Mouse (Mus musculus): ENCODE data around the gene Letm1. TPM values are rescaled to one million over a fixed set of nuclear protein-coding genes. Genes with fewer than 3 reads are reported as not detected.

Letm1 gene
- polyA plus RNA-seq, 1 experiment from 2014 or later, result 44.7 TPM

DNA sequence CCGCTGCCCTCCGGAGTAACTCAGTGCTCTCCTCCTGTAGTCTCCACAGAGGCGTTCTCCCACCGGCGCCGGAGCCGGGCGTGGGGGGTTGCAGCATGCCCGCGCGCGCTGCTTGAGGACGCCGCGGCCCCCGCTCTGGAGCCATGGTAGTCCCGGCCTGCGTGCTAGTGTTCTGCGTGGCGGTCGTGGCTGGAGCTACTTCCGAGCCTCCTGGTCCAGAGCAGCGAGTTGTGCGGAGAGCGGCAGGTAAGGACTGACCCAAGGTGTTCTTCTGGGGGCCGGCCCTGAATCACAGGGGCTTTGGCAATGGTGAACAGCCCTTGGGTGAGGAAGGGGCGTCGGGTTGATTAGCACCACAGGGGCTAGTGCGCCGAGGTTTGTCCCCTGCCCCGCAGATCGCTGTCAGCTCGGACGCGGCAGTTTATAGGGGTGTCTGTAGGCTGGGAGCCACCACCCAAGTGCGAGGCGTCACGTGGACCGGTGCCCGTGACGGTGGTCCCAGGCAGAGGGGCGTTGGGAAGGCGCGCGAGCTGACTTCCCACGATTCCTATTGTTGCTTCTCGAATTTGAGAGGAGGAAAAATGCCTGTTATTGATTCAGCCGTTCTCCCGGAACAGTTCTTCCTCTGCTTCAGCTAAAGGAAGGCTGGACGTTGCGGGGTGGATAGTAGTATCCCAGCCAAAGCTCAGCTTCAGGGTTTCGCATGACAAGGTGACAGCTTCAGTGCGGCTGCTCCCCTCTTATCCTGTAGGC lies 60.2 kb downstream of the Letm1 start:
- Histone ChIP-seq H3K4me2 (peak overlapping the region; percentile 96), H3K27ac (peak overlapping the region; percentile 82), H3K9me3 (no peaks in the 10 kb centered on the region), H3K9ac (peak overlapping the region; percentile 73), H3K36me3 (no peaks in the 10 kb centered on the region), H3K27me3 (replicated peaks) (peaks cover 5% of the 10 kb centered on the region; the same call in 1 of the 2 replicates), H3K4me1 (peaks cover 36% of the 10 kb centered on the region), H3K4me3 (replicated peaks) (peak overlapping the region; percentile 78)
- under 1% methylated on average over 53 of the region's 53 CpGs for WGBS
- no peak; the same call in 1 of the 2 replicates for ATAC-seq (ENCODE audit: insufficient read depth, low FRiP score, low read depth)

DNA sequence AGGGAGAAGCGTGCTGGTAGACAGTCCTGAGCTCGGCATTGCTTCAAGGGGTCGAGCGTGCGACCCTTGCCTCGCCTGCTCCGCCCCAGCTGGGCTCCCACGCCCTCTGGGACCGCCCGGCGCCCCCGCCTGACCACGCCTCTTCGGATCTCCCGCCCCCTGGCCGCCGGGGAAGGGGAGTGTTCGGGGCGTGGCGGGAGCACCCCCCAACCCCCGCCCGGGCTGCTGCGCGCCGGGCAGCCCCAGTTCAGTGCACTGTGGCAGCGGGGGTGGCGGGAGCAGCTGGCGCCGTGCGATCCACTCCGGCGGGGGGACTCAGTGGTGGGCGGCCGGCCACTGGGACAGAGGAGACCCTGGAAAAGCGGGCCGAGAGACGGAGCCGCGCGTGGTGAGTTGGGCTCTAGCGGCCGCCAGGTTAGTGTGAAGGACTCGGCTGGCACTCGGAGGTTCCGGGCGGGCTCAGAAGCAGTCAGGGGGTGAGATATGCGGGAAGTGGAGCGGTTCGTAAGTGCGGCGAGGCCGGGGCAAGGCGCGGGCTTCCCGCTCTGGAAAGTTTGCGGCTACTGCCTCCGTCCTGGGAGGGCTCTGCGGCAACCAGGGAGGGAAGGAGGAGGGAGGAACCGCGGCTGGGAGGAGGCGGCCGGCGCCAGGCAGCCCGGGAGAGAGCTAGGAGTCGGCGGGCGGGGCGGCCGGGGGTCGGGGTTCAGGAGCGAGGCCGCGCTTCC lies 60.9 kb downstream of the Letm1 start, which contains the start of gene Fgfr3:
Gene Fgfr3, plus strand, starts transcription at position 134 of the 725 bp plus-strand sequence.
- peaks cover 5% of the 10 kb centered on the region; the same call in 1 of the 2 replicates for H3K27me3 ChIP-seq (replicated peaks)
- peaks cover 36% of the 10 kb centered on the region for H3K4me1 ChIP-seq
- H3K9ac ChIP-seq, result peak within 1 kb of the TSS; percentile 73
- no peaks in the 10 kb centered on the region for H3K9me3 ChIP-seq
- under 1% methylated on average over 71 of the region's 73 CpGs for WGBS
- H3K36me3 ChIP-seq, result no peaks in the 10 kb centered on the region
- H3K4me3 ChIP-seq (replicated peaks), result peak within 1 kb of the TSS; percentile 78
- ATAC-seq (ENCODE audit: insufficient read depth, low FRiP score, low read depth), result peak; percentile 75
- peak within 1 kb of the TSS; percentile 96 for H3K4me2 ChIP-seq
- H3K27ac ChIP-seq, result peak within 1 kb of the TSS; percentile 82

DNA sequence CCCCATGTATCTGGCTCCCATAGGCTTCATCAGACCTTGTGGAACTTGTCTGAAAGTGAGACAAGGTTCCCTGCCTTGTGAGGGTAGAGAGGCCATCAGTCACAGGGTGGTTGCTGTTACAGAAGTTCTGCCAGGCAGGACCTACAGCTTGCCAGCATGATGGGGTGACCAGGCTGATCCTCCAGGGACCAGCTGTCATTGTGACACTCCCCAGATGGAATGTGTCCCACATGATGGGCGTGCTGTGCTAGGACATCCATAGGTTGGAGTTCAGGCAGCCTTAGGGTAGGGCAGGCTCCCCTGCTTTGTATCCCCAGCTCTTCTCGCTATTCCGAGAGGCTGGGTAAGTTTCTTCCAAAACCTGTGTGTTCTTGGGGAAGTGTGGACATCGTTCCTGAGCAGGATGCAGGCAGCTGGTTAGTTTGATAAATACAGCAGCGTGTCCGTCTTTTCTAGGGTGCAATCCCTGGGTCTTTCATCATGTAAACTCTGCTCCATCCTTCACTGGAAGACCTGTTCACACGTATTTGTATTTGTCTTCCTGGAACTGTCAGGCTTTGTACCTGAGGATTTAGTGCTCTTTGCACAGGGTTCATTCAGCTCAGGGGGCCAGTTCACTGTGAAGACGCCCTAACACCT lies 61.6 kb downstream of the Letm1 start:
- H3K4me1 ChIP-seq, result peaks cover 34% of the 10 kb centered on the region
- peak overlapping the region; percentile 78 for H3K4me3 ChIP-seq (replicated peaks)
- 11% methylated on average over 8 of the region's 8 CpGs for WGBS
- no peaks in the 10 kb centered on the region for H3K9me3 ChIP-seq
- no peaks in the 10 kb centered on the region for H3K36me3 ChIP-seq
- H3K9ac ChIP-seq, result no peak overlapping the region
- H3K27me3 ChIP-seq (replicated peaks), result peaks cover 5% of the 10 kb centered on the region; the same call in 1 of the 2 replicates
- H3K27ac ChIP-seq, result peak overlapping the region; percentile 82
- peak overlapping the region; percentile 96 for H3K4me2 ChIP-seq
- no peak; the same call in 1 of the 2 replicates for ATAC-seq (ENCODE audit: insufficient read depth, low FRiP score, low read depth)

DNA sequence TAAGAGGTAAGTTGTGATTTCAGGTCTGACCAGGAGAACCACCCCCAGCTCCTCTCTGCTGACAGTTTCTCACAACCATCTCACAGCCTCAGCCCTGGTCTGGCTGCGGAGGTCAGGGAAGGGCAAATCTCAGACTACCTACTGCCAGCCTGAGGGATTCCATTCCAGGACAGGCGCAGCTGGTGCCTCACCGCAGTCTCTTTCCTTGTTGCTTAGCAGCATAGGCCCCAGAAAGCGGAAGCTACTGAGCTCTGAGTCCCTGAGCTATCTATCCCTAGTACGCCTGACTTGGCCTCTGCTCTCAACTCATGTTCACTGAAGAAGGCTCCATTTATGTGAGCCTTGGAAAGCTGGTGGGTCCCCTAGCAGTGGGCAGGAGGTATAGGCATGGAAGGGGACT lies 64.2 kb downstream of the Letm1 start:
- H3K4me2 ChIP-seq, result no peak overlapping the region
- no peak overlapping the region for H3K9ac ChIP-seq
- WGBS, result 78% methylated on average over 5 of the region's 5 CpGs
- H3K4me1 ChIP-seq, result peaks cover 23% of the 10 kb centered on the region
- no peak overlapping the region for H3K27ac ChIP-seq
- H3K4me3 ChIP-seq (replicated peaks), result no peak overlapping the region
- no peak for ATAC-seq (ENCODE audit: insufficient read depth, low FRiP score, low read depth)
- H3K36me3 ChIP-seq, result no peaks in the 10 kb centered on the region
- H3K9me3 ChIP-seq, result no peaks in the 10 kb centered on the region
- no peaks in the 10 kb centered on the region for H3K27me3 ChIP-seq (replicated peaks)

GRCm38 (mm10) chr5:33716467-33716866 lies 66.2 kb downstream of the Letm1 start:
- H3K9ac ChIP-seq, result no peak overlapping the region
- peak; percentile 72 for ATAC-seq (ENCODE audit: insufficient read depth, low FRiP score, low read depth)
- 73% methylated on average over 6 of the region's 6 CpGs for WGBS

DNA sequence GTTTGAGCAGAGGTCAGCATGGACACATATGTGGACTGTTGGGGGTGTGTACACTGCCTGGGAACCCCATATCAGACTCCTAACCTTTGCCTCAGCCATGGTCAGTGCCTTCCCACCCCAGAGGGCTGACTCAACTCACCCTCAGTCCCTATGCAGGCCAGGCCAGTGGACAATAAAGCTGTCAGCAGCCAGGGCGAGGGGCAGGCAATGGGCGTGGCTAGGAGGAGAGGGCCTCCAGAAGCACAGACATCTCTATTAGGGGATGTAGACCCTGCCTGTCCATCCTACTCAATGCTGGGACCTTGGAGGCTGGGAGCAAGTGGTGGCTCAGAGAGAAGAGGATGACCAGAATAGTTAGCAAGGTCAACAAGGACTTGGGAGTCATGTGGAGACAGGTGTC lies 67.4 kb downstream of the Letm1 start:
- Histone ChIP-seq H3K9ac (no peak overlapping the region), H3K4me2 (no peak overlapping the region), H3K4me3 (replicated peaks) (no peak overlapping the region), H3K36me3 (no peaks in the 10 kb centered on the region), H3K4me1 (peaks cover 2% of the 10 kb centered on the region; the same call in 1 of the 2 replicates), H3K27ac (no peak overlapping the region), H3K27me3 (replicated peaks) (no peaks in the 10 kb centered on the region), H3K9me3 (no peaks in the 10 kb centered on the region)
- no peak for ATAC-seq (ENCODE audit: insufficient read depth, low FRiP score, low read depth)
- 57% methylated on average over 2 of the region's 2 CpGs for WGBS

More at GRCm38 (mm10) chr5:33716467-33716866, 66.2 kb downstream of the Letm1 start:
- Histone ChIP-seq H3K4me3 (replicated peaks) (no peak overlapping the region), H3K4me2 (no peak overlapping the region), H3K4me1 (peaks cover 11% of the 10 kb centered on the region), H3K27ac (peak overlapping the region; percentile 31; the same call in 1 of the 2 replicates), H3K9me3 (no peaks in the 10 kb centered on the region), H3K36me3 (no peaks in the 10 kb centered on the region), H3K27me3 (replicated peaks) (no peaks in the 10 kb centered on the region)

DNA sequence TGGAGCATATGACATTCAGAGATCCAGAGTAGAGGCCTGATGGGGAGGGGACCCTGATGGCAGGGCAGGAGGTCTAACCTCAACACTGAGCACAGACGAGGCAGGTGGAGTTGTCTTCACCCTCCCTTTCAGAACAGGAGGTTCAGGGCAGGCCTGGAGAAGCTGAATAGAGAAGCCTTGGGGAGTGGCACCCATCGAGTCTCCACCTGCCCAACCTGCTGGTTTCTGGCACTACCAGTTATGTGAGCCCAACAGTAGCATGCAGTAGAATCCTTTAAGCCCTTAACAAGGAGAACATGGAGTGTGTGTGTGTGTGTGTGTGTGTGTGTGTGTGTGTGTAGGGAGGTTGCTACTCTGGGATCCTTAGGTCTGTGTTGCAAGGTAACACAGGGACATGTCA lies 70.1 kb downstream of the Letm1 start:
- ATAC-seq (ENCODE audit: insufficient read depth, low FRiP score, low read depth), result peak; percentile 28; the same call in 1 of the 2 replicates
- Histone ChIP-seq H3K27me3 (replicated peaks) (no peaks in the 10 kb centered on the region), H3K36me3 (no peaks in the 10 kb centered on the region), H3K9ac (no peak overlapping the region), H3K4me3 (replicated peaks) (no peak overlapping the region), H3K4me2 (no peak overlapping the region), H3K9me3 (no peaks in the 10 kb centered on the region), H3K27ac (peak overlapping the region; percentile 57; the same call in 1 of the 2 replicates), H3K4me1 (peaks cover 6% of the 10 kb centered on the region; the same call in 1 of the 2 replicates)
- WGBS, result 70% methylated on average over 2 of the region's 2 CpGs

DNA sequence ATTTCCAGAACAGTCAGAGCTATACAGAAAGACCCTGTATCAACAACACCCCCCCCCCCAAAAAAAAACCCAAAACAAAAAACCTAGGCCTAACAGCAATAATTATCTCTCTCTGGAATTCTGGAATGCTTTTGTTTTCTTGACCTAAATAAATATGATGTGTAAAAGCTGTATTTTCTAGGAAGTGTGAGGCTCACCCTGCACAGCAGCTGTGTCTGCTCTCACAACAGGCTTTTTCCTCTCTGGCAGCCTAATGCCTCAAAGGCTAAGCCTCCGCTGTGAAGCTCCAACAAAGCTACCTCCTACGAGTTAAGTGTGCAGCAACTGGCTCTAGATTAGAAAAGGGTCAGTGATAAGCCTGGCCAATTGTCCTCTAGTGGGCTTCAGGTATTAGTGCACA lies 73.6 kb downstream of the Letm1 start:
- H3K9ac ChIP-seq, result no peak overlapping the region
- no peak for ATAC-seq (ENCODE audit: insufficient read depth, low FRiP score, low read depth)
- H3K4me3 ChIP-seq (replicated peaks), result no peak overlapping the region
- no peaks in the 10 kb centered on the region for H3K36me3 ChIP-seq
- peaks cover 32% of the 10 kb centered on the region for H3K4me1 ChIP-seq
- no peak overlapping the region for H3K4me2 ChIP-seq
- 28% methylated on average over 2 of the region's 2 CpGs for WGBS
- no peaks in the 10 kb centered on the region for H3K9me3 ChIP-seq
- H3K27me3 ChIP-seq (replicated peaks), result no peaks in the 10 kb centered on the region
- no peak overlapping the region for H3K27ac ChIP-seq

GRCm38 (mm10) chr5:33707163-33707562 lies 75.5 kb downstream of the Letm1 start:
- Histone ChIP-seq H3K4me2 (no peak overlapping the region), H3K27me3 (replicated peaks) (no peaks in the 10 kb centered on the region), H3K4me1 (peaks cover 34% of the 10 kb centered on the region), H3K36me3 (no peaks in the 10 kb centered on the region), H3K4me3 (replicated peaks) (no peak overlapping the region), H3K9ac (no peak overlapping the region), H3K9me3 (no peaks in the 10 kb centered on the region), H3K27ac (no peak overlapping the region)
- ATAC-seq (ENCODE audit: insufficient read depth, low FRiP score, low read depth), result no peak
- WGBS, result 57% methylated on average over 4 of the region's 4 CpGs

DNA sequence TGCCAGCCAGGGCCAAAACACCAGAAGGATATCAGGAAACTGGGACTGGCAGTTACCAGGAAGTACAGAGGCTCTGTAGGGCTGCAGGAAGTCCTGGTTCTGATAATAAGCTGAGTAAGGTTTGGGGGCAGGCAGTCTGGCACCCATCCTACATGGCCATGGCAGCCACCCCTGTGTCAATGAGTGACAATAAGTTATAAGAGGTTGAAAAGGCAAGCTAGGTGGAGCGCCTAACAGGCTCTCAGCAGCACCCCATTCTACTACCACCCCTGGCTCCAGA lies 76.3 kb downstream of the Letm1 start:
- H3K27me3 ChIP-seq (replicated peaks), result no peaks in the 10 kb centered on the region
- peak overlapping the region; percentile 21; the same call in 1 of the 2 replicates for H3K27ac ChIP-seq
- H3K4me1 ChIP-seq, result peaks cover 34% of the 10 kb centered on the region
- WGBS, result 90% methylated on average over 1 of the region's 1 CpGs
- no peak for ATAC-seq (ENCODE audit: insufficient read depth, low FRiP score, low read depth)
- H3K4me2 ChIP-seq, result no peak overlapping the region
- H3K9me3 ChIP-seq, result no peaks in the 10 kb centered on the region
- no peak overlapping the region for H3K9ac ChIP-seq
- H3K36me3 ChIP-seq, result no peaks in the 10 kb centered on the region
- no peak overlapping the region for H3K4me3 ChIP-seq (replicated peaks)

DNA sequence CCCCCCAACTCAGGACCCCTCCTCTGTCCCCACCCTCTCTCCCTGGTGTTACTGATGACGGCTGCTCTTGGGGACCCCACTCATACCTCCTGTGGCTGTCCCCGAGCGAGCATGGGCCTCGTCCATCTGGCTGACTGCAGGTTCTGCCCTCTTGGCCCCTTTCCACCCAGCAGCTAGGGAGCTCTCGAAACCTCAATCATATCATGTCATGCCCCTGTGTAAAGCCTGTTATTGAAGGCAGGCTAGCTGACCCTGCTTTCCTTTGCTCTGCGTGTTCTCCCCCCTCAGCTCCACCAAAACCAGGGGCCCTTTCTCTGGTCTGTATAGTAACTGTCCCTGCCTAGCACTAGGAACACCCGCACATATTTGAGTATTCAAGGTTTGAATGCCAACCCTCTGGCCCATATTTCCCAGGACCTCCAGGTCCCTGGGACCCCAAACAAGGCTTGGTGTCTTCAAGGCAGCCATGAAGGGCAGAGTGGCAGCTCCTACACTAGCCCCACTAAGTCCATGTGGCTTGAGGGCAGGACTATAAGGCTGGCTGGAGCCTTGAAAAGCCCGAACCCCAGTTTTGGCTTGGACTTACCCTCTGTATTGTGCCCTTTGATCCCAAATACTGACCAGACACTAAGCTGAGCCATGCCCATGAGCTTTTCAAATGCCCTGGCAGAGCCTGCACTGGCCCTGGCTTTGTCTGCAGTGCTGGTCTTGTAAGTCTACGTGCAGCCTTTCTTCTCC lies 76.8 kb downstream of the Letm1 start:
- no peaks in the 10 kb centered on the region for H3K9me3 ChIP-seq
- peaks cover 34% of the 10 kb centered on the region for H3K4me1 ChIP-seq
- 44% methylated on average over 9 of the region's 9 CpGs for WGBS
- H3K27ac ChIP-seq, result peak overlapping the region; percentile 12; the same call in 1 of the 2 replicates
- 0 out of 2 replicates have a peak overlapping the region, but pooled peaks have one; percentile 16 for H3K4me2 ChIP-seq
- H3K9ac ChIP-seq, result no peak overlapping the region
- no peaks in the 10 kb centered on the region for H3K36me3 ChIP-seq
- H3K27me3 ChIP-seq (replicated peaks), result no peaks in the 10 kb centered on the region
- no peak overlapping the region for H3K4me3 ChIP-seq (replicated peaks)
- no peak; the same call in 1 of the 2 replicates for ATAC-seq (ENCODE audit: insufficient read depth, low FRiP score, low read depth)
